Mouse (Mus musculus): Measurements from ENCODE around the gene Tcf15. TPM values are rescaled to one million over a fixed set of nuclear protein-coding genes. Genes with fewer than 3 reads are reported as not detected.
A peak's percentile ranks its signal among the peaks of the same experiment; 100 is the strongest.

Gene Tcf15
- total and polyA plus RNA-seq, 3 experiments, result 25.9 to 32.1 (median 26.7) TPM

GRCm38 (mm10) chr2:152147079-152147478 is 3.7 kb downstream of the Tcf15 start:
- peaks cover 5% of the 10 kb centered on the region for H3K27me3 ChIP-seq (ENCODE audit: control insufficient read depth, insufficient read depth, low read length)
- H3K79me2 ChIP-seq (replicated peaks; ENCODE audit: control insufficient read depth, insufficient read depth, low read length), result peaks cover 6% of the 10 kb centered on the region
- H3K4me1 ChIP-seq (ENCODE audit: control insufficient read depth, insufficient read depth, low read length), result peaks cover 9% of the 10 kb centered on the region
- TF ChIP-seq EP300 (IDR thresholded peaks at IDR 0.05; ENCODE audit: insufficient read depth, low read depth, low read length) (no peak), CTCF (IDR thresholded peaks at IDR 0.05) (no peak), POLR2A (IDR thresholded peaks at IDR 0.05; ENCODE audit: insufficient read depth, low read depth, low read length) (no peak)
- peak overlapping the region; percentile 88 for H3K27ac ChIP-seq
- intact Hi-C loops (cut with DNase I), result no loop called here
- peak overlapping the region; percentile 67 for H3K4me3 ChIP-seq
- 32% methylated on average over 3 of the region's 3 CpGs for WGBS
- DNase-seq, result peak in 1 of 2 experiments; percentile 40
- peaks cover 12% of the 10 kb centered on the region for H3K36me3 ChIP-seq (ENCODE audit: control insufficient read depth, insufficient read depth, low read length)
- peak overlapping the region; percentile 99 for H3K9ac ChIP-seq (ENCODE audit: low read depth, low read length)

- Histone ChIP-seq H3K27ac (peak overlapping the region; percentile 88), H3K79me2 (replicated peaks; ENCODE audit: control insufficient read depth, insufficient read depth, low read length) (peaks cover 4% of the 10 kb centered on the region), H3K27me3 (ENCODE audit: control insufficient read depth, insufficient read depth, low read length) (peaks cover 3% of the 10 kb centered on the region), H3K36me3 (ENCODE audit: control insufficient read depth, insufficient read depth, low read length) (peaks cover 12% of the 10 kb centered on the region), H3K4me3 (peak overlapping the region; percentile 67; the same call in 1 of the 2 replicates), H3K9ac (ENCODE audit: low read depth, low read length) (peak overlapping the region; percentile 52; the same call in 1 of the 2 replicates), H3K4me1 (ENCODE audit: control insufficient read depth, insufficient read depth, low read length) (peaks cover 9% of the 10 kb centered on the region)
- TF ChIP-seq CTCF (IDR thresholded peaks at IDR 0.05), result no peak
- no peak for TF ChIP-seq POLR2A (IDR thresholded peaks at IDR 0.05; ENCODE audit: insufficient read depth, low read depth, low read length)
- TF ChIP-seq EP300 (IDR thresholded peaks at IDR 0.05; ENCODE audit: insufficient read depth, low read depth, low read length), result no peak
- 64% methylated on average over 9 of the region's 9 CpGs for whole genome bisulfite sequencing
- peak in 1 of 2 experiments; percentile 22 for DNase-seq
- intact Hi-C loops (cut with DNase I), result no loop called here
Measured at GRCm38 (mm10) chr2:152148675-152149074, 5.3 kb downstream of the Tcf15 start.

- TF ChIP-seq POLR2A (IDR thresholded peaks at IDR 0.05; ENCODE audit: insufficient read depth, low read depth, low read length), result no peak
- no peak for TF ChIP-seq EP300 (IDR thresholded peaks at IDR 0.05; ENCODE audit: insufficient read depth, low read depth, low read length)
- TF ChIP-seq CTCF (IDR thresholded peaks at IDR 0.05), result no peak
- H3K27me3 ChIP-seq (ENCODE audit: control insufficient read depth, insufficient read depth, low read length), result no peaks in the 10 kb centered on the region
- H3K4me3 ChIP-seq, result no peak overlapping the region
- peak overlapping the region; percentile 88 for H3K27ac ChIP-seq
- intact Hi-C loops (cut with DNase I), result loop anchor here (1.0 kb wide), 1 partner anchor 30 kb away; no protein-coding TSS in a partner anchor
- peaks cover 9% of the 10 kb centered on the region for H3K4me1 ChIP-seq (ENCODE audit: control insufficient read depth, insufficient read depth, low read length)
- H3K36me3 ChIP-seq (ENCODE audit: control insufficient read depth, insufficient read depth, low read length), result peaks cover 12% of the 10 kb centered on the region
- H3K9ac ChIP-seq (ENCODE audit: low read depth, low read length), result no peak overlapping the region
- peak in 1 of 2 experiments; percentile 30 for DNase-seq
- WGBS, result 41% methylated on average over 4 of the region's 4 CpGs
- no peaks in the 10 kb centered on the region for H3K79me2 ChIP-seq (replicated peaks; ENCODE audit: control insufficient read depth, insufficient read depth, low read length)
Measured at GRCm38 (mm10) chr2:152149891-152150290, 6.5 kb downstream of the Tcf15 start.

- no peak for TF ChIP-seq CTCF (IDR thresholded peaks at IDR 0.05)
- peak; percentile 96 for TF ChIP-seq EP300 (IDR thresholded peaks at IDR 0.05; ENCODE audit: insufficient read depth, low read depth, low read length)
- TF ChIP-seq POLR2A (IDR thresholded peaks at IDR 0.05; ENCODE audit: insufficient read depth, low read depth, low read length), result peak; percentile 57; the same call in 1 of the 2 replicates
- no peaks in the 10 kb centered on the region for H3K79me2 ChIP-seq (replicated peaks; ENCODE audit: control insufficient read depth, insufficient read depth, low read length)
- WGBS, result 50% methylated on average over 6 of the region's 6 CpGs
- H3K9ac ChIP-seq (ENCODE audit: low read depth, low read length), result no peak overlapping the region
- H3K4me1 ChIP-seq (ENCODE audit: control insufficient read depth, insufficient read depth, low read length), result peaks cover 12% of the 10 kb centered on the region
- no peak overlapping the region for H3K4me3 ChIP-seq
- no peaks in the 10 kb centered on the region for H3K27me3 ChIP-seq (ENCODE audit: control insufficient read depth, insufficient read depth, low read length)
- peaks cover 12% of the 10 kb centered on the region for H3K36me3 ChIP-seq (ENCODE audit: control insufficient read depth, insufficient read depth, low read length)
- peak overlapping the region; percentile 88 for H3K27ac ChIP-seq
- DNase-seq, result peak; percentile 73 to 82
- intact Hi-C loops (cut with DNase I), result loop anchor here (1.0 kb wide), 1 partner anchor 30 kb away; no protein-coding TSS in a partner anchor
Measured at GRCm38 (mm10) chr2:152150373-152150772, 7.0 kb downstream of the Tcf15 start.

- intact Hi-C loops (cut with DNase I), result no loop called here
- Histone ChIP-seq H3K4me3 (no peak overlapping the region), H3K79me2 (replicated peaks; ENCODE audit: control insufficient read depth, insufficient read depth, low read length) (no peaks in the 10 kb centered on the region), H3K4me1 (ENCODE audit: control insufficient read depth, insufficient read depth, low read length) (peaks cover 19% of the 10 kb centered on the region), H3K27ac (no peak overlapping the region), H3K27me3 (ENCODE audit: control insufficient read depth, insufficient read depth, low read length) (no peaks in the 10 kb centered on the region), H3K36me3 (ENCODE audit: control insufficient read depth, insufficient read depth, low read length) (peaks cover 14% of the 10 kb centered on the region), H3K9ac (ENCODE audit: low read depth, low read length) (no peak overlapping the region)
- DNase-seq, result peak in 1 of 2 experiments; percentile 17
- 54% methylated on average over 3 of the region's 3 CpGs for WGBS
- TF ChIP-seq CTCF (IDR thresholded peaks at IDR 0.05), result no peak
- no peak for TF ChIP-seq EP300 (IDR thresholded peaks at IDR 0.05; ENCODE audit: insufficient read depth, low read depth, low read length)
- TF ChIP-seq POLR2A (IDR thresholded peaks at IDR 0.05; ENCODE audit: insufficient read depth, low read depth, low read length), result no peak
Measured at GRCm38 (mm10) chr2:152153361-152153760, 10.0 kb downstream of the Tcf15 start.

- peak; percentile 36 for TF ChIP-seq CTCF (IDR thresholded peaks at IDR 0.05)
- 0 out of 2 replicates have a peak, but pooled peaks have one; percentile 22 for TF ChIP-seq EP300 (IDR thresholded peaks at IDR 0.05; ENCODE audit: insufficient read depth, low read depth, low read length)
- TF ChIP-seq POLR2A (IDR thresholded peaks at IDR 0.05; ENCODE audit: insufficient read depth, low read depth, low read length), result no peak
- no peak overlapping the region; the same call in 1 of the 2 replicates for H3K9ac ChIP-seq (ENCODE audit: low read depth, low read length)
- intact Hi-C loops (cut with DNase I), result no loop called here
- peak overlapping the region; percentile 68 for H3K27ac ChIP-seq
- WGBS, result 33% methylated on average over 7 of the region's 7 CpGs
- no peaks in the 10 kb centered on the region for H3K79me2 ChIP-seq (replicated peaks; ENCODE audit: control insufficient read depth, insufficient read depth, low read length)
- peak; percentile 83 for DNase-seq
- H3K4me3 ChIP-seq, result no peak overlapping the region
- H3K4me1 ChIP-seq (ENCODE audit: control insufficient read depth, insufficient read depth, low read length), result peaks cover 13% of the 10 kb centered on the region
- H3K27me3 ChIP-seq (ENCODE audit: control insufficient read depth, insufficient read depth, low read length), result no peaks in the 10 kb centered on the region
- peaks cover 2% of the 10 kb centered on the region; the same call in 1 of the 2 replicates for H3K36me3 ChIP-seq (ENCODE audit: control insufficient read depth, insufficient read depth, low read length)
Measured at GRCm38 (mm10) chr2:152155414-152156208, 12.2 kb downstream of the Tcf15 start.

Data from heart, adult 2 months (tissue).